Mouse (Mus musculus): ENCODE measurements around the gene Acr. TPM values are rescaled to one million over a fixed set of nuclear protein-coding genes. Genes with fewer than 3 reads are reported as not detected.

The Acr gene
- polyA plus RNA-seq, 1 experiment from 2014 or later: 0.11 TPM

DNA sequence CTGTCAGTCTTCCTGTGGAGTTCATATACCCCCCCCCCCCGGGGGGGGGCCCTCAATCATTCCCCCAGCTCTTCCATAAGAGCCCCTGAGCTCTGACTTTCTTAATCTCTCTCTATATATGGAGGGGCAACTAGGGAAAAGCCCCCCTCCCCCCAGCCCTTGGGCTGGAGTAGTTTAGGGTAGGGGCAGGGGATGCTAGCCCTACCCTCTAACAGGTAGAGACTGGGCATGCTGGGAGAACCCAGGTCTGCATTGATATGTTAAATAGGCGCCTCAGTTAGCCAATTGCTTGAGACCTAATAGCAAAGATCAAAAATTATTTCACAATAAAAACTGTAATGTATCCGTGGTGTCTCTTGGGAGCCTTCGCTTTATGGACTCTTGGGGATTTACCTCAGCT, 24.4 kb downstream of the Acr start:
- Histone ChIP-seq H3K4me1 (ENCODE audit: control insufficient read depth, insufficient read depth, low read length) (peaks cover 13% of the 10 kb centered on the region), H3K9me3 (ENCODE audit: control insufficient read depth, low read length) (no peaks in the 10 kb centered on the region), H3K9ac (ENCODE audit: low read depth, low read length) (0 out of 2 replicates have a peak overlapping the region, but pooled peaks have one; percentile 82), H3K27me3 (replicated peaks; ENCODE audit: control insufficient read depth, insufficient read depth, low read length) (no peaks in the 10 kb centered on the region), H3K4me3 (ENCODE audit: low read length) (no peak overlapping the region), H3K36me3 (ENCODE audit: control insufficient read depth, insufficient read depth, low read length) (no peaks in the 10 kb centered on the region), H3K4me2 (ENCODE audit: low read depth, low read length) (peak overlapping the region; percentile 74), H3K27ac (ENCODE audit: low read length) (no peak overlapping the region)
- 48% methylated on average over 4 of the region's 4 CpGs for WGBS
- 0 out of 2 replicates have a peak, but pooled peaks have one; percentile 9 for ATAC-seq

DNA sequence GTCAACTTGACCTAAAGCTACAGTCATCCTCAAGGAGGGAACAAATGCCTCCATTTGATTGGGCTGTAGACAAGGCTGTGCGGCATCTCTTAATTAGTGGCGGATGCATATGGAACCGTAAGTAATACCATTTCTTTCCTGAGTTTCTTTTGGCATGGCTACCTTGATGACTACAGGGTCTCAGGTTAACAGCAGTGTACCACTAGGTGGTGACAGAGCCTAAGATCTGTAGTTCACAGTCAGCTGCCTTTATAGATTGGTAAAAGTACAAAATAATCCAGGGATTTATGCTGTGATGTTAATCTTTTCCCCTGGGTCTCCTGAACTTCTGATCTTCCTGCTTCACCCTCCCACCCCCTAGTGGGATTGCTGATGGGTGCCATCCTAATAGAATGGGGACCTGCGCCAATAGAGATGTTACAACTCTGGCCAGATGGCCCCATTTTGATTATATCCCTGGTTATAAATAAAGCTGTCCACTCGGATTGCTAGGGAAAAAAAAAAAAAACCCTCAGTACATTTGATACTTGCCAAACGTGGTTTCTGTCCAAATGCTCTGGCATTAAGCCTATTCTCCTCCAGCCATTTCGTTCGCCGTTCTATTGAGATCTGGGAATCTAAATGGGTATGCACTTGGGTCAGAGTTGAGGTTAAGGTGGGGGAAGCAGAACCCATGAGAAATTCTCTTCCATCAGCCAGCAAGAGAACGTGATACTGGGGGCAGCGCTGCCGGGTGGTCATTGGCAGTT, 37.9 kb downstream of the Acr start:
- no peaks in the 10 kb centered on the region for H3K27me3 ChIP-seq (replicated peaks; ENCODE audit: control insufficient read depth, insufficient read depth, low read length)
- no peak for ATAC-seq
- 71% methylated on average over 12 of the region's 12 CpGs for WGBS

DNA sequence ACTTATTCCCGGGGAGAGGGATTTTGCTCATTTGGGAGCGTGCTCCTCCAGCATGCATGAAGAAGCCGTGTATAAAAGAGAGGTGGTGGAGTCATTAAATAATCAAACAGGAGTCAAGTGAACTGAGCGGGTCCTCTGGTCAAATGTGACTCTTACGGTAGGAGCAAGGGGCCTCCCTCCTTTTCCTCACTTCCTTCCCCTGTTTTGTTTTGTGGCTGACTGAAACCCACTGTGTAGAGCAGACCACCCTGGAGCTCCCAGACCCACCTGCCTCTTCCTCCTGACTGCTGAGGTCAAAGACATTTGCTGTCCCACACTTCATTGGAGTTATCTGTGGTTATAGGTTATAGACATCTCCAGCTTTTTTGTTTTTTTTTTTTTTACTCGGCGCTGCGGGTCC, 39.4 kb downstream of the Acr start:
- ATAC-seq: no peak
- no peaks in the 10 kb centered on the region for H3K27me3 ChIP-seq (replicated peaks; ENCODE audit: control insufficient read depth, insufficient read depth, low read length)
- WGBS: 83% methylated on average over 8 of the region's 8 CpGs
- H3K36me3 ChIP-seq (ENCODE audit: control insufficient read depth, insufficient read depth, low read length): no peaks in the 10 kb centered on the region
- H3K4me3 ChIP-seq (ENCODE audit: low read length): no peak overlapping the region
- no peak overlapping the region for H3K27ac ChIP-seq (ENCODE audit: low read length)
- H3K9me3 ChIP-seq (ENCODE audit: control insufficient read depth, low read length): no peaks in the 10 kb centered on the region
- H3K4me2 ChIP-seq (ENCODE audit: low read depth, low read length): no peak overlapping the region
- H3K4me1 ChIP-seq (ENCODE audit: control insufficient read depth, insufficient read depth, low read length): no peaks in the 10 kb centered on the region
- H3K9ac ChIP-seq (ENCODE audit: low read depth, low read length): no peak overlapping the region

More for the DNA sequence above, 37.9 kb downstream of the Acr start:
- H3K4me3 ChIP-seq (ENCODE audit: low read length): no peak overlapping the region
- no peaks in the 10 kb centered on the region for H3K9me3 ChIP-seq (ENCODE audit: control insufficient read depth, low read length)
- H3K4me2 ChIP-seq (ENCODE audit: low read depth, low read length): no peak overlapping the region
- H3K36me3 ChIP-seq (ENCODE audit: control insufficient read depth, insufficient read depth, low read length): no peaks in the 10 kb centered on the region
- no peak overlapping the region for H3K9ac ChIP-seq (ENCODE audit: low read depth, low read length)
- no peaks in the 10 kb centered on the region for H3K4me1 ChIP-seq (ENCODE audit: control insufficient read depth, insufficient read depth, low read length)
- no peak overlapping the region for H3K27ac ChIP-seq (ENCODE audit: low read length)

DNA sequence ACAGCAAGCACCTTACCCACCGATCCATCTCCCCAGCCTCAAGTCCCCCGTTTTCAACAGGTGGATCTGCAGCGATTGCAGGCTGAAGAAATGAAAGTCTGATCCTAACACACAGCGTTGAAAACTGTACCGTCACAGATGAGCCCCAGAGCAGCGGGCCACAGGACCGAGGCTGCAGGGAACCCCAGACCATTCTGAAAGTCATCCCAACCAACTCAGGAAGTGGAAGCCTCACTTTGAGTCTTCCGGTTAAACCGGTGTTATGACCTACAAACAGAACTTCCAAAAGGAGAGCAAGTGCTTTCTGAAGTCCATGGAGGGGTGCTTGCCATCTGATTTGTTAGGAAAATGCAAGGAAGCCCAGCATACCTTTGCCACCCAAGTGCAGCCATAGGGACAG, 39.8 kb downstream of the Acr start:
- no peaks in the 10 kb centered on the region for H3K9me3 ChIP-seq (ENCODE audit: control insufficient read depth, low read length)
- no peak for ATAC-seq
- H3K36me3 ChIP-seq (ENCODE audit: control insufficient read depth, insufficient read depth, low read length): no peaks in the 10 kb centered on the region
- no peak overlapping the region for H3K9ac ChIP-seq (ENCODE audit: low read depth, low read length)
- no peak overlapping the region for H3K4me3 ChIP-seq (ENCODE audit: low read length)
- H3K4me1 ChIP-seq (ENCODE audit: control insufficient read depth, insufficient read depth, low read length): no peaks in the 10 kb centered on the region
- no peaks in the 10 kb centered on the region for H3K27me3 ChIP-seq (replicated peaks; ENCODE audit: control insufficient read depth, insufficient read depth, low read length)
- no peak overlapping the region for H3K4me2 ChIP-seq (ENCODE audit: low read depth, low read length)
- WGBS: 77% methylated on average over 9 of the region's 9 CpGs
- no peak overlapping the region for H3K27ac ChIP-seq (ENCODE audit: low read length)

DNA sequence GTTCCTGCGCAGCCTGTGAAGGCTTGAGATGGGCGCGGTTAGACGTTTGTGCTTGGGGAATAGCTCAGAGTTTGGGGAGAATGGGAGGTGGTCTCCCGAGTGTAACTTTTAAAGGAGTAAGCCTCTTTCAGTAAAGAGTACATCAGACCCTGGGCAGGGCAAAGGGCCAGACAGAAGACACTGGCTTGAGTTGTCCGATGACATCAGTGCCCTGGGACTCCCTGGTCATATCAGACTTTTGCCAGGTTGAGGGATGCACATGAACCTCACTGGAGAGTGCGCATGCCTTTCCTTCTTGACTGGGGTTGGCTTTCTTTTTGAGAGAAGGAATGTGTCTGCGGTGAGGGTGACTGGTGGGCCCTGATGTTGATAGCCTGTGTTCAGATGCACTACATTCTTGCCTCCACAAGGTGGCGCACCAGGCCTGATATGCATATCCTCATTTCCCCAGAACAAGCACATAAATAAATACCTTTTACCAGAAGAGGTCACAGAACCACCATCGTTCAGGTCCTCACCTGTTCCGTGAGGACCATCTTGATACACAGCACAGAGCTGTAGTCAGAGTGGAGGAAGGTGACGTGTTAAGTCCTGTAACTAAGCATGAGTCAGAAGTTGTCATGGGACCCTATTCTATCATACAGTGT, 54.3 kb downstream of the Acr start:
- Histone ChIP-seq H3K27me3 (replicated peaks; ENCODE audit: control insufficient read depth, insufficient read depth, low read length) (no peaks in the 10 kb centered on the region), H3K27ac (ENCODE audit: low read length) (no peak overlapping the region), H3K9ac (ENCODE audit: low read depth, low read length) (no peak overlapping the region), H3K36me3 (ENCODE audit: control insufficient read depth, insufficient read depth, low read length) (no peaks in the 10 kb centered on the region), H3K4me2 (ENCODE audit: low read depth, low read length) (no peak overlapping the region), H3K4me1 (ENCODE audit: control insufficient read depth, insufficient read depth, low read length) (no peaks in the 10 kb centered on the region), H3K4me3 (ENCODE audit: low read length) (no peak overlapping the region), H3K9me3 (ENCODE audit: control insufficient read depth, low read length) (no peaks in the 10 kb centered on the region)
- 77% methylated on average over 12 of the region's 12 CpGs for WGBS
- ATAC-seq: no peak

DNA sequence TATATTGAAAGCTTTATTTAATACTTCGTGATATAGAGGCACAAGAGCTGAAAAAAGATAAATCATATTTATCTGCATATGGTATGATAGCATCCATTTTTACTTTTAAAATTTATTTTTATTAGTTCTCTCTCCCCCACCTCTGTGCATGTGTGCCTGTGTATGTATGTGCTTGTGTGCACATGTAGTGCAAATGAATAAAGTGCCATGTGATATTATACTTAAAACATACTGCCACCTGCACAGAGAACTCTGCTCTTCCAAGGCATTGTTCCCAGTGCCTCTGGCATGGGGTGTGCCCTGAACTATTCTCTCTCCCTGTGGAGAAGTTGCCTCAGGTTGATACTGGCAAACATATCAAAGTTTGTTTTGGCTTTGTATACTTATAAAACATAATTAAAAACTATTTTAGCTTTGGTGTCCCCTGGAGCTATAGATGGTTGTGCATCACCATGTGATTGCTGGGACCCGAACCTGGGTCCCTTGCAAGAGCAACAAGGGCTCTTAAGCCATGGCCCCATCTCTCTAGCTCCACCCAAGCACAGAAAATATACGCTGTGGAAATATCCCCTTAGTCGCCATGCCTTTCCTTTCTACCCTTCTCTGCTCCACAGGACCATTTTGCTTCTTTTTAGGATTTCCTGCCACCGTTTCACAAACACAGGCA, 55.0 kb downstream of the Acr start:
- WGBS: 56% methylated on average over 5 of the region's 5 CpGs
- H3K4me2 ChIP-seq (ENCODE audit: low read depth, low read length): no peak overlapping the region
- H3K4me1 ChIP-seq (ENCODE audit: control insufficient read depth, insufficient read depth, low read length): no peaks in the 10 kb centered on the region
- H3K4me3 ChIP-seq (ENCODE audit: low read length): no peak overlapping the region
- H3K27ac ChIP-seq (ENCODE audit: low read length): no peak overlapping the region
- no peaks in the 10 kb centered on the region for H3K27me3 ChIP-seq (replicated peaks; ENCODE audit: control insufficient read depth, insufficient read depth, low read length)
- H3K9ac ChIP-seq (ENCODE audit: low read depth, low read length): no peak overlapping the region
- no peaks in the 10 kb centered on the region for H3K36me3 ChIP-seq (ENCODE audit: control insufficient read depth, insufficient read depth, low read length)
- ATAC-seq: no peak
- H3K9me3 ChIP-seq (ENCODE audit: control insufficient read depth, low read length): no peaks in the 10 kb centered on the region

DNA sequence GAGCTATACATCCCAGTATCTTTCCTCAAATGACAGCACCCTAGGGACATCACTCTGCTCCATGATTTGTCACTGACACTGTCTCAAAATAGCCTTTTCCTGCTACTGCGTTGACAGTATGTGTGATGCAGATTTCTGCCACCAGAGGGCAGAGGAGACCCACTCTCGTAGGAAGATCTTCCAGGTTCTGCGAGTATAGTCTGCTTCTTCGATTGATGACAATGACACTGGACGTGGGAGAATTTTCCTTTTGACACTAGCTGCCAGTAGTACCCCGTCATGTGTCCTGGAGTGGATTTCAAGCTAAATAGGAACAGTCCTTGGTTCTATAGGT, 55.5 kb downstream of the Acr start:
- Histone ChIP-seq H3K27ac (ENCODE audit: low read length) (no peak overlapping the region), H3K27me3 (replicated peaks; ENCODE audit: control insufficient read depth, insufficient read depth, low read length) (no peaks in the 10 kb centered on the region), H3K4me3 (ENCODE audit: low read length) (no peak overlapping the region), H3K4me2 (ENCODE audit: low read depth, low read length) (no peak overlapping the region), H3K9ac (ENCODE audit: low read depth, low read length) (no peak overlapping the region), H3K36me3 (ENCODE audit: control insufficient read depth, insufficient read depth, low read length) (no peaks in the 10 kb centered on the region), H3K4me1 (ENCODE audit: control insufficient read depth, insufficient read depth, low read length) (no peaks in the 10 kb centered on the region), H3K9me3 (ENCODE audit: control insufficient read depth, low read length) (no peaks in the 10 kb centered on the region)
- peak; percentile 31; the same call in 1 of the 2 replicates for ATAC-seq
- 10% methylated on average over 6 of the region's 6 CpGs for WGBS

Other genes with a start within 250 kb of the Acr start
- gene Adm2, start 245.6 kb upstream of the Acr start, polyA plus RNA-seq (2015; fragmentation: Nextera tagmentation; extraction: Ambion mirVana): 1.5 and 2.0 TPM in 2 replicates
- 0.46 TPM in 1 of 2 replicates, not detected in the other for gene Miox, start 233.9 kb upstream of the Acr start, polyA plus RNA-seq (2015; fragmentation: Nextera tagmentation; extraction: Ambion mirVana)
- gene Lmf2, start 212.7 kb upstream of the Acr start, polyA plus RNA-seq (2015; fragmentation: Nextera tagmentation; extraction: Ambion mirVana): 55.8 and 56.3 TPM in 2 replicates
- gene Ncaph2, start 212.6 kb upstream of the Acr start, polyA plus RNA-seq (2015; fragmentation: Nextera tagmentation; extraction: Ambion mirVana): 123 and 128 TPM in 2 replicates
- gene Sco2, start 194.5 kb upstream of the Acr start, polyA plus RNA-seq (2015; fragmentation: Nextera tagmentation; extraction: Ambion mirVana): 15.9 and 19.1 TPM in 2 replicates
- gene Tymp, start 191.3 kb upstream of the Acr start, polyA plus RNA-seq (2015; fragmentation: Nextera tagmentation; extraction: Ambion mirVana): 1.3 and 2.2 TPM in 2 replicates
- 0.70 and 0.80 TPM in 2 replicates for gene Odf3b, start 189.0 kb upstream of the Acr start, polyA plus RNA-seq (2015; fragmentation: Nextera tagmentation; extraction: Ambion mirVana)
- gene Klhdc7b, start 183.4 kb upstream of the Acr start, polyA plus RNA-seq (2015; fragmentation: Nextera tagmentation; extraction: Ambion mirVana): not detected in 2 replicates
- 0.92 and 1.1 TPM in 2 replicates for gene Syce3, start 157.8 kb upstream of the Acr start, polyA plus RNA-seq (2015; fragmentation: Nextera tagmentation; extraction: Ambion mirVana)
- 0.49 and 0.72 TPM in 2 replicates for gene Cpt1b, start 142.5 kb upstream of the Acr start, polyA plus RNA-seq (2015; fragmentation: Nextera tagmentation; extraction: Ambion mirVana)
- 2.6 and 3.2 TPM in 2 replicates for gene C730034F03Rik, start 138.7 kb upstream of the Acr start, polyA plus RNA-seq (2015; fragmentation: Nextera tagmentation; extraction: Ambion mirVana)
- gene Gm44502, start 138.6 kb upstream of the Acr start, polyA plus RNA-seq (2015; fragmentation: Nextera tagmentation; extraction: Ambion mirVana): not detected in 2 replicates
- gene Chkb, start 138.4 kb upstream of the Acr start, polyA plus RNA-seq (2015; fragmentation: Nextera tagmentation; extraction: Ambion mirVana): 63.7 and 67.0 TPM in 2 replicates
- 3.4 and 3.6 TPM in 2 replicates for gene Mapk8ip2, start 114.4 kb upstream of the Acr start, polyA plus RNA-seq (2015; fragmentation: Nextera tagmentation; extraction: Ambion mirVana)
- 29.5 and 36.4 TPM in 2 replicates for gene Arsa, start 90.9 kb upstream of the Acr start, polyA plus RNA-seq (2015; fragmentation: Nextera tagmentation; extraction: Ambion mirVana)
- gene Shank3, start 68.7 kb upstream of the Acr start, polyA plus RNA-seq (2015; fragmentation: Nextera tagmentation; extraction: Ambion mirVana): 0.70 and 0.80 TPM in 2 replicates
- gene Rabl2, start 23.6 kb downstream of the Acr start, polyA plus RNA-seq (2015; fragmentation: Nextera tagmentation; extraction: Ambion mirVana): 23.4 and 24.1 TPM in 2 replicates